Mouse (Mus musculus) retina, embryonic 14.5 days (tissue): ENCODE data around the gene Sh2b1.

Experiments
- DNase-seq: peaks from one replicate; pipeline ENCODE4 v3.0.0-alpha.2; 2015; ENCODE audit warnings: low spot score

Gene Sh2b1

DNA sequence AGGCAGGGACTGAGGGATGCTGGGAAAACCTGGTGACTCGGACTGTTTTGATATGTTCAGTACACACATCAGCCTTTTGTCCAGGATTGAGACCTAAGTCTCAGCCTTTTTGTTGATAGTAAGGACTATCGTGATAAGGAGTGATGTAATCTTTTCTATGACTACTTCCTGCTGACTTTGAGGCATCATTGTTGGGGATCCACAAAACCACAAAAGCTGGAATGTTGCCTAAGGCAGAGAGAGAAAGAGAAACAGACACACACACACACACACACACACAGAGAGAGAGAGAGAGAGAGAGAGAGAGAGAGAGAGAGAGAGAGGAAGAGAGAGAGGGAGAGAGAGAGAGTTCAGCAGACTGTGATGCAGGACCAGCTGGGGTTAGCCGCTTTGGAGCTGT is 56.7 kb downstream of the Sh2b1 start:
- DNase-seq = no peak

GRCm38 (mm10) chr7:126417606-126418005 is 57.6 kb downstream of the Sh2b1 start:
- DNase-seq = no peak

GRCm38 (mm10) chr7:126417045-126417444 is 58.2 kb downstream of the Sh2b1 start:
- peak; percentile 32 for DNase-seq
